Mouse (Mus musculus): ENCODE measurements around the gene Cox19.

Gene Cox19

DNA sequence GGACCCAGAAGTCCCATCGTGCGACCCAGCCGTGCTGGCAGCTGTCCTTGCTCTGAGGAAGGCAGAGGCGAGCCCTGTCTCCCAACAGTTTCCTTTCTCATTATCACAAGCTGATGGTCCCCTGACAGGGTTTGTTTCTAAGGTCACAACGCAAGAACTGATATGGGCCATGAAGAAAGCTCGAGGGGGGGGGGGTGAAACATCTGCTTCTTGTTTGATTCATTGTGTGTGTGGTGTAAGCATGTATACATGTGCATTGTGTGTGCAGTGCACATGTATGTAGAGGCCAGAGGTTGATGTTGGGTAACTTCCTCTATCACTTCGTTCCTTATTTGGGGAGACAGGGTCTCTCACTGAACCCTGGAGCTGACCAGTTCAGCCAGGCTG lies 23.6 kb downstream of the Cox19 start:
- DNase-seq (ENCODE audit: low spot score in 2 of 2), result no peak

DNA sequence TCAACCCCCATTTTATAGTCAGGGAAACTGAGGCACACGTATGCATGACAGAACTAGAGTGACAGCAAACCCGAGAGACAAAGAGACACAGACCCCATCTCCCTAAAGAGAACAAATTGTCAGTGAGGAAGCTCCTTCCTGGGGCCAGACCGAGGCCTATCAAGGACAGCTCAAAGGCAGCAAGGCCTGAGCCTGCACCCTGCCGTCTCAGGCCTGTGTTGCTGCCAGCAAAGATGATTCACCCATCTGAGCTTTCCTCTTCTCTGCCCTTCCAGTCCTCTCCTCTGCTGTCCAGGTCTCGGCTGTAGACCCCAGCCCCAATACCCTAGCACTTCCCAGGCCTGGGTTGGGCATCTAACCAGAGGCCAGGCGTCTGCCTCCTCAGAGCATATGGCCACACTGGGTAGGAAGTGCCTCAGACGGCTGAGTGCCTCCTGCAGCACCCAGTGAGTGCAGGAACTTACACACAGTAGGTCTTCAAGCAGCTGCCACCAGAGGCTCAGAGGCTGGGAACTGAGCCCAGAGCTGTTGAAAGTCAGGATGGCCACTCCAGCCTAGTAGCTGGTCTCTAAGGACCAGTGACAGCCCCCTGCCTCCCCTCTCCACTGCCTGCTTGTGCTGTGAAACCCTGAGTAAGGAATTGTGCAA lies 24.1 kb downstream of the Cox19 start:
- no peak for DNase-seq (ENCODE audit: low spot score in 2 of 2)

DNA sequence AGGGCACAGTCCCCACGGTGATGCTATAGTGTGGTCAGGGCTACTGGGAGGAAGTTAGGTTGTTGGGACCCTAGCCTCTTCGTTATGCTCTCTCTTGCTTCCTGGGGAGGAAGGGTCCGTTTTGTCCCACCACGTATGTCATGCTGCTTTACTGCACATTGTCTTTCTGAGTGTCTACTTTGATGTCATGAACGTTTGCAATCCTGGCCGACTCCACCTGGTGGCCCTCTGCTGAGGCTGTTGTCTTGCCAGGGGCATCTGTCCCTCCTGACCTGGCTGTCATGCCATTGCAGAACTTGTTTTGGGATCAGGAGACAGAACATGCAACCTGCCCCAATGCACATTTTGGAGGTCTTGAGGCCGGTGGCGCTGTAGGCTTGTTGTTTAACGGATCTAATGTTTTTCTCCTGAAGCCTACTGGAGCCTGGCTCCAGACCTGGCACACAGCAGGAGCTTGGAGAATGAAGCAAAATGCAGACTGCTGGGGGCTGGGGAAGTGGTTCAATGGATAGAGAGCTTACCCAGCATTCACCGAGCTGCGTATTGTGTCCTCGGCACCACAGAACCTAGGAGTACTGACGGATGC lies 25.0 kb downstream of the Cox19 start:
- DNase-seq (ENCODE audit: low spot score in 2 of 2), result no peak

DNA sequence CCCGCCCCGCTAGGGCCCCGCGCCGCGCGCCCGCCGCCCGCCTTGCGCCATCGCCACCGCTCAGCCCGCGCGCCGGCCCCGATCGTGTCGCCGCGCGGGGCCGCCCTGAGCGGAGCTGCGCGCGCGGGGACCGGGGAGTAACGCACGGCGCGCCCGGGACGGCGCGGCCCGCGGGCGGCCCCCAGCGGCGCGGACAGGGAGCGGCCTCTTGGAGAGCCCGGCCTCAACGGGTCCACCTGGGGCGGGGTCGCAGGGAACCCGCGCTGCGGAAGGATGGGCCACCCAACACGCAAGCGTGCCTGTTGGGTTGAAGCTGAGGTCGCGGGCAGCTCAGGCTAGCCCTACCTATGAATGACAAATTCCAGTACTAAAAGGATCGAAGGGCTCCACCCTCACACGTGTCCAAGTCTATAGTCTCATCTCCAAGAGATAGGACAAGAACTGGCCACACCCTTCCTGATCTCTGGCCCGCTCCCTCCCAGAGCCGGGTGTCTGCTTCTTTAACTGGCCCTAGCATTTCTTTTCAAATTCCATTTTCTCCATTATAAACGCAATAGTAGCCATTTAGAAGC lies 25.7 kb downstream of the Cox19 start, which contains the start of gene Adap1:
Adap1 (minus strand) TSS at position 228 of the 572 bp plus-strand sequence.
- DNase-seq (ENCODE audit: low spot score in 2 of 2), result peak in 1 of 2 experiments; percentile 50

DNA sequence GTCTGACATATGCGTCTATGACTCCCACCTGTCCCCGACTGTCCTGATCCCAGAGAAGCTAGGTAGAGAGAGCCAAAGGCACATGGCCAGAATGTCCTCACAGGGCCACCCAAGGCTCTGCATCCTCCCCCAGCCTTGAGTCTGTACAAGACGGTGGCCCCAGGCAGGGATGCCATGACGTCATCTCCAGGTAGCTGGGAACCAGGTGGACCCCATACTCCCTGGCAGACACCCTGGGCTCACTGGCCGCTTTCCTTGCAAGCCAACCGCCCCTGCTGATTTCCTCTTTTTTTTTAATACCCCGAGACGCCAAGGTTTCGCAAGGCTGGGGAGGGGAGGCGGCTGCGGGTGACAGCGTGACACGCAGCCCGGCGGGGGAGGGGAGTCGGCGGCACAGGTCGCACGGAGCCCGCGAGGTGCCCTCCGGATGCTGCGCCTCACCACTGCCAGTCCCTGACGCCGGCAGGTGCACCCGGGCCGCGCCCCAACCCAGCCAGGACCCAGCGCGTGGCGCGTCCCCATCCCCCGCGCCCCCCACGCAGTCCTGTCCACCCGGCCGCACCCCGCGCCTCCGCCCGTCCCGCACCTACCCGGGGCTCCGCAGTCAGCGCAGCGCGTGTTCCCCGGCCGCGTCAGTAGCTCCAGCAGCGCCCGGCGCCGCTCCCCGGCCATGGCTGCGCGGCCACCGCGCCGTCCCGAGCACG lies 26.4 kb downstream of the Cox19 start:
- DNase-seq (ENCODE audit: low spot score in 2 of 2), result no peak

DNA sequence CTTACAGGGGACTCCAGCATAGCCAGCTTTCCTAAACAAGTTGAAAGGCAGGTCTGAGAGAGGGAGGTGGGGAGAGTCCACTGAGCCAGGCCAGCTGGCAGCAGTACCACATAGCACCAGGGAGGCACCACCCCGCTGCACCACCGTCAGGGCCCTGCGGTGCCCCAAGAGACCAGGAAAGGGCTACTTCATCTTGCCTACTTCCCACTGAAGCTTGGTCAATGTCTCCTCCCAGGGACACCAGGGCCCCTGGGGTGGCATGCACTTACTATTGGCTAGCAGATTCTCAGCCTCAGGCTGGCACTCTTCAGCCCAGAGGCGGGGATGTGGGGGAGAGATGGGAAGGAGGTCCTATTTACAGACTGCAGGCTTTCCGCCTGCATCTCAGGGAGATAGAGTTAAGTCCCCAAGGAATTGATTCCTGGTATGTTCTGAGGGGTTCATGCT lies 27.1 kb downstream of the Cox19 start:
- no peak for DNase-seq (ENCODE audit: low spot score in 2 of 2)

DNA sequence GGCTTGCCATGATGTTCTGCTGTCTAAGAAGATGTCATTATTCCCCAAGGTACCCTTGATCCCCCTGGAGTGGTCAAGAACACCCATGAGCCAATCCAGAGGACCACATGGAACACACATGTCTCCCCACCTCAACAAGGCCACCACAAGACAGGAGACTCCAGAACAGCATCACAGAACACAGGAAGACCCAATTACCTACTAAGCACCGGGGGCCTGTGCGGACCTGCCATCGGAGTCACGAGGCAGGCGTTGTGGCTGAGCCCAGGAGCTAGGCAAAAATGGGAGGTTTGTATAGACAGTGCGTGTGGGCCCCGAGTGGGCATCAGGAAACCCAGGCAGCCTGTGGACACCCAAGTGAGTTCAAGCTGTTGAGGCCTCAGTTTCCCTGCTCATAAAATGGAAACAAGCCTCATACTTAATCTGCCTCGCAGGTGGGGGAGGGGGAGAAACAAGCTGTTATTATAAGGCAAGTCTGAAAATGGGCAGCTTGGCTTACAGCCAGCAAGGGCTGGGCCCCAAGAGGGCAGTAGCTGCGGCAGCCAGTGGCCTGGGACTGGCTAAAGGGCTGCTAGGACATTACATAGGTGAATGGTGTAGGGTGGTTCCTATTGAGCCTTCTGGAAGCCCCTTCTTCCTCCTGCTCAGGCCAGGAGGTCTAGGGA lies 27.8 kb downstream of the Cox19 start:
- DNase-seq (ENCODE audit: low spot score in 2 of 2), result no peak

DNA sequence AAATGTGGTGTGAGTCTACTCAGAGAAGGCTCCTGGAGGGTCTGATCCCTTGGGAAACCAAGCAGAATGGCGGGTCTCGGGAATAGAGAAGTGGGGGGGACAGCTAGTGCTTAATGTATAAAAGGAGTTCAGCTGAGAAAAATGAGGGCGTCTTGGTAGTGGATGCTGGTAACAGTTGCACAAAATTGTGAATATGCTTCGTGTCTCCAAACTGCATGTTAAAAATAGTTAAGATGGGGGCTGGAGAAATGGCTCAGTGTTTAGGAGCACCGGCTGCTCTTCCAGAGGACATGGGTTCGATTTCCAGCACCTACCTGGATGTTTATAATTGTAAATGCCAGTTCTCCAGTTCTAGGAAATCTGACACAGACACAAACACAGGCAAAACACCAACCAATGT lies 29.9 kb downstream of the Cox19 start:
- no peak for DNase-seq (ENCODE audit: low spot score in 2 of 2)

DNA sequence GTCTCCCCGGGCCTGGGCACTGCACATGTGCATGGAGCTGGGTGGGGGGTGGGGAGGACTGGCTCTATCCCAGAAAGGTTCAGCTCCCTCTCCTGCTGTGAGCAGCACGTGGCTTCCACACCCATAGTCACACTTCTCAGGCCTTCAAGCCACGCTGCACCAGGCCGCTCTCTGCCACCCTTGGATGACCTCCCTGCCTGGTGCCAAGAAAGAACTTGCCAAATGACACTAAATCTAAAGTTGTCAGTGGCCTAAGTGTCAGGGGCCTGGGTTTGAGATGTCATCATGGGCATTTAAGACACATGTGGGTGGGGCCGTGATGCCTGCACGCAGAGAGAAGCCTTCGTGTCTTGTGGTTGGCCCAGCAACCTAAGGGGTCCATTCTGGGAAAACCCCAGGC lies 30.8 kb downstream of the Cox19 start:
- no peak for DNase-seq (ENCODE audit: low spot score in 2 of 2)

DNA sequence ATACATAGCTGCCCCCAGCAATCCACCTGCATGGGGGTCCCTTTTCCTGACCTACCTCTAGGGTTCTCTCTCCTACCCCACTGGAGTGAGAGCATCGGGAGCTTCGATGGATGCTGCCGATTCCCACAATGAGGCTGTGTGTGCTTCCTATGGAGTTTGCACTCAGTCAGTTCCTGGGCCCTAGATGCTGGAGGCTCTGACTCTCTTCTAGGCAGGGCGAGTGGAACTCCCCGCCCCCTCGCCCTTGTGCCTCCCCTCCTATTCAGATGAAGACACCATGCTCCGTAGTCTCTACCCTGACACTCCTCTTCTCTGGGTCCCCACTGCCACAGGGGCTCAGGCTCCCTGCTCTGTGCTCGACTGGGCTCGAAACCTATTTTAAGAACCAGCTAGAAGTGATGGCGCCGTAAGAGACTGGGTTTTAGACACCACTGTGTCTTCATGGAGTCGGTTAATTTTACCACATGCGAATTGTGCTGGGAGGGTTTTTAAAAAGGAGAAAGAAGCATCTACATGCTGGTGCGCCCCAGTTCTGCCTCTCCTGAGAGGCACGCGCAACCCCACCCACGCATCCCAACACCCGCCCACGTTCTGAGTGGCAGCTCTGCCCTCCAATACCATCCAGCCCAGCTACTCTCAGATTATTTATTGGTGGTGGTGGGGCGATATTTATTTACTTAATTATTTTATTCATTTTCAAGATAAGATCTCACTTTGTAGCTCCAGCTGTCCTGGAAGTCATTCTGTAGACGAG lies 33.3 kb downstream of the Cox19 start:
- no peak for DNase-seq (ENCODE audit: low spot score in 2 of 2)

DNA sequence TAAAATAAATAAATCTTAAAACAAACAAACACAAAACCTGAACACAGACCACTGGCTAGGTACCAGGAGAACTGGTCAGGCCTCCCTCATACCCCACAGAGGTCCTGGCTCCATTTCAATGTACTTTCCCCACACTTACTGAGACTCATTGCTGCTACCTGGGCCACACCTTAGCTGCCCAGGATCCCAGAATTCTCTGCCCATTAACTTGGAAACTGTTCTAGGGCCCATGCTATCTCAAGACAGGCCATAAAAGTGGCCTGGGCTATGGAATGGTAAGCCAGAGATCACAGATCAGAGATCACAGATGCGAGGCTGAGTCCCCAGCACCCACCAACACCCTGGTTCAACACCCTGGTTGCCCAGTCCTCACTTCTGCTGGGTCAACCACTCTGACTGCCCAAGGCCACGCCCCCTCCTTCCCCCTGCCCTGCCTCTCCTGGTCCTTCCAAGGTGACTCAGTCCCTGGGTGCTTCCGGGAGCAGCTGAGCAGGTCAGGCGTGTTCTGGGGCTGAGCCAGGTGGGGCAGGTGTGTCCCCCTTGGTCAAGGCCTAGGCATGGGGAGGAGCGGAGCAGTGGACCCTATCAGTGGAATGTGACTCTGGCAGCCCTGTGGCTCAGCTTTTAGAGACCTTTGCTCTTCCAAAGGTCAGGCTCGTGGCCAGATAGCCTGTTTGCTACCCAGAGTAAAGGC lies 34.1 kb downstream of the Cox19 start:
- no peak for DNase-seq (ENCODE audit: low spot score in 2 of 2)

DNA sequence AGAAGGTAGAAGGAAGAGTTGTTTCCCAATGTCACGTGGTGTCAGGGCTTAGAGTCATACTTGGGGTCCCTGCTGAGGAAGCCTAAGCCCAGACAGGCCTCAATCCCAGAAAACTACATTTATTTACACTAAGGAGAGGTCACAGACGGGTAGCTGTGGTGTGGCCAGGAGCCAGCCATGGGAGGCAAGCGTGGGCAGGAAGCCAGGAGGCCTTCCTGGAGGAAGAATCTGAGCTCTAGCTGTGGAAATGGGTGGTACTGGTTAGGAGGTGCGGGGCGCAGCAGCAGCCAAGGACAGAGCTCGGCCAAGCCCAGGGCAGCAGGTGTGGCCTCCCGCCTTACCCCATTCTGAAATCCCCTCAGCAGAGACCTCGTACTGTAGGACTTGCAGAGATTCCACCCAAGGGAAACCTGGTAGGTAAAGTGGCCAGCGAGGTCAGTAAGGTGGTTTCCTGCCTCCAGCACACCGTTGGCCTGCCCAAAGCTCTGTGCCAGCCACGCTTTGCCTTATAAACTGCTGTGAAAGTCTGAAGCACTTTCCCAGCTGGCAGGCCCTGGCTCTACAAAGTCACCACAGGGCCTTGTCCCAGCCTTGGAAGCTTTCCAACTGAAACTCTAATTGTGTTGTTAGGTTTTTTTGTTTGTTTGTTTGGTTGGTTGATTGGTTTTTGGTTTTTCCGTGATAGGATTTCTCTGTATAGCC lies 36.1 kb downstream of the Cox19 start:
- no peak for DNase-seq (ENCODE audit: low spot score in 2 of 2)

DNA sequence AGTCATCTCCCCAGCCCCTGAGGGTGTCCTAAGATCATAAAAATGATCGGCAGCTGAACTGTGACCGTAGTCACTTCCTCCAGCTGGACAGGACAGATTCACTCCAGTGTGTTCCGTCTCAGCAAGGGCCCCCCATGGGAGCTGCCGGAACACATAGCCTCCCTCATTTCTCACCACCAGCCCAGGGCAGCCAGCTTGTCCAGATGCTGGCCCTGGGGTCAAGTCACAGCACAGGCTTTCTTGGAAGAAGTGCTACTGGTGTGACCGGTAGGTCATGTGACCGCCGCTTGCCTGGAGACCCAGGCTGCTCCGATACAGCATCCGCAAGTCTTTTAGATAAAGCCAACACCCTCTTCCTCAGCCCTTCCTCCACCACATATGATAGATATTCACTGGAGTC lies 37.7 kb downstream of the Cox19 start:
- no peak for DNase-seq (ENCODE audit: low spot score in 2 of 2)

DNA sequence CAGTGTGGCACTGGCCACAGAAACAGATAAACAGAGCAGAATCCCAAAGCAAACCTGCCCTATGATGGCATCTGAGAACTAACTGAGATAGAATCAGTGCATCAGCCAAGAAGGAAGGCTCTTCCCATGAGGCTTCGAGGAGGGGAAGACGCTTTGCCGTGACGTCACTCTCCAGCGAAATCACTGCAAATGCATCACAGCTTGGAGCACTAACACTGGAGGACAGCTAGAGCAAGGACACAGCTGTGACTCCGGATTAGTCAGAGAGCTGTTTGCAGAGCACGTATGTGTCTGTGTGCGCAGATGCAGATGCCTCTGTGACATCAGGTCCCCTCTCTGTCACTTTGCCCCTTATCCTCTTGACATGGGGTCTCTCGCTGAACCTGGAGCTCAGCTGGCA lies 39.4 kb downstream of the Cox19 start:
- no peak for DNase-seq (ENCODE audit: low spot score in 2 of 2)

DNA sequence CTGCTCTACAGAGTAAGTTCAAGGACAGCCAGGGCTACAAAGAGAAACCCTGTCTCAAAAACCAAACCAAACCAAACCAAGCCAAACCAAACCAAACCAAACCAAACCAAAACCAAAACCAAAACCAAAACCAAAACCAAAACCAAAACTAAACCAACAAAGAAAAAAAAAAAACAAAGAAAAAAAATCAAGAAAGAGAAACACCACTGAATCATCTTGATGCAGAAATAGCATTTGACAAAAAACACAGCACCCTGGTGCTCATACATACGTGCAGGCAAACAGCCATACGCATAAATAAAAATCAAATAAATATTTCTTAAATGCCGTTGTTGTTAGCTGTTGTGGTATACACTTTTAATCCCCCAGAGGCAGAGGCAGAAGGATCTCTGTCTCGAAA lies 40.7 kb downstream of the Cox19 start:
- no peak for DNase-seq (ENCODE audit: low spot score in 2 of 2)

DNA sequence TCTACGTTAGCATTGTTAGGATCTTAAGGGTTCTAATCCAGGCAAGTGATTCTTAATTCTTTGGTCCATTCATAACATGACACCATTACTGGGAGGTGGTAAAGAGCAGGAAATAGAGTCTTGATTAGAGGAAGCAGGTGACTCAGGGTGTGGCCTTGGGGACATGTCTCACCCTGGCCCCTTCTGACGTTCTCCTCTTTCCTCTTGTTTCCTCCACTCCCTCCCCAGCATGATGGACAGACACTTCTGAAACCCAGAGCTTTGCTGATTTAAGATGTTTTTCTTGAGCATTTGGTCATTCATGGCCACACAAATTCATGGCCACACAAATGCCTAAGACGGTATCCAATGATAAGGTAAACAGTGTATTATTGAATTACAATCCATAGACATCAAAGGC lies 41.3 kb downstream of the Cox19 start:
- no peak for DNase-seq (ENCODE audit: low spot score in 2 of 2)

DNA sequence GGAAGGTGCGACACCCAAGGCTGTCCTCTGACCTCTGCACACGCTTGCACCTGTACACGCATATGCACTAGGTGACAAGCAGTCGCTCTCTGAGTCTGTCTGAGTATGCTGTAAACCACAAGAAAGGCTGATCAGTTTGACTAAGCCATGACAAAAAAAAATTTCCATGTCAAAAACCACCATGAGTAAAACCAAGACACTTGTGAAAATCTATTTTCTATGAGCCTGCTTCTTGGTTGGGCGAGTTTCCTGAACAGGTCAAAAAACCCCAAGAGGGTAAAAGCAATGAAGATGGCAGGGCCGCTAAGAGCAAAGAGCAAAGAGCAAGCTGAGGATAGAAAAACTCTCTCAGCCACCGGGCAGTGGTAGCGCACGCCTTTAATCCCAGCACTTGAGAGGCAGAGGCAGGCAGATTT lies 47.6 kb downstream of the Cox19 start:
- no peak for DNase-seq (ENCODE audit: low spot score in 2 of 2)

DNA sequence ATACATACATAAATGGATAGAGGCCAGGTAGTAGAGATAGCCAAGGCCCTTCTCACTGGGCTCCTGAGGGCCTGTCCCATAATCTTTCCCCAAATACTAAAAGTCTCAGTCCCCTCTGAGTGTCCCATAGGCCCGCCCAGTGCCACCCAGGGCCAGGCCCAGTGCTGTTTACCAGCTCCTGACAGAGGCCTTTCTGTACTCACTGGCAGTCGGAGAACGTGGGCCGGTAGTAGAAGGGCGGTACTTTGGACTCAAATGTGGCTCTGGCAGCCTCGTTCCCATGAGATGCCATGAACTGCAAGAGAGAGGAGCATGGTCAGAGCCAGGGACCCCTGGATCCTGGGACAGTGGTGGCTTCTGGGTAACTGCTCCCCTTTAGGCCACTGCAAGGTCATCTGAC lies 49.1 kb downstream of the Cox19 start:
- DNase-seq (ENCODE audit: low spot score in 2 of 2), result no peak

DNA sequence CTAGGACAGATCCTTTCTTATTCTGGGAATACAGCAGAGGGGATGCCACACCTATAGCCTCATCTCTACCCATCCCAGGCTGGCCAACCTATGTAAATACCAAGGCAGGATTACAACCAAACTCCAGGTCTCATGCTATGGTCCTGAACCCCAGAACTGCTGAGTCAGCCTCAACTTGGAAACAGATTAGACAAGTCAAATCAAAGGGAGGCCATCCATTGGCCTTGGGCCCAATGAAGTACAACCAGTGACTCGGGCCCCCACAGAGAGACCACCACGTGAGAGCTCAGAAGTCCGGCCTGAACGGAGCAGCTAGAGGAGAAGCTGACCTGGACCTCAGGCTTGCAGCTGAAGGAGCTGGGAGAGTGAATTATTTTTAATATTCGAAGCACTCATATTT lies 53.5 kb downstream of the Cox19 start:
- DNase-seq (ENCODE audit: low spot score in 2 of 2), result no peak

DNA sequence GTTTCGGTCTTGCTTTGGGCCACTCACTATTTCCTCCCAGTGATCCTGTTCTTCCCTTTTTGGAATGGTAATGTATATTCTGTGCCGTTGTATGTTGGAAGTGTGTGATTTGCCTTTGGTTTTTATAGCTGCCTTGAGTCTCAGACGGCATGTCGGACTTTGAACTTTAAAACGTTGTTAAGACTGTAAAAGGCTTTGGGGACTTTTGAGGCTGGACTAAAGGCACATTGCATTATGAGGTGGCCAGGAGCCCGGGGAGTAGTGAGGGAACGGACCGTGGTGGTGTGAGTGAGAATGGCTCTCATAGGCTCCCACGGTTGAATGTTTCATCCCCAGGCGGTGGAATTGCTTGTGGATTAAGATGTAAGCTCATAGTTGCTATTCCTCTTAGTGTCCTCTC lies 54.1 kb downstream of the Cox19 start:
- no peak for DNase-seq (ENCODE audit: low spot score in 2 of 2)
